Mouse (Mus musculus) testis, adult 2 months (tissue): Measurements from ENCODE around the gene Acap2. TPM values are rescaled to one million over a fixed set of nuclear protein-coding genes. Genes with fewer than 3 reads are reported as not detected.

Experiments
- H3K27ac ChIP-seq: fragments of 200-500 bp; 2 replicates; pipeline ENCODE4 v1.5.1; 2012; ENCODE audit warnings: low read depth, low read length; ENCODE audit not compliant: control insufficient read depth, insufficient read depth
- H3K27me3 ChIP-seq: fragments of 200-500 bp; 2 replicates; pipeline ENCODE4 v1.6.1; 2012; ENCODE audit warnings: mild to moderate bottlenecking, low read length, moderate library complexity; ENCODE audit not compliant: control insufficient read depth, insufficient read depth
- H3K36me3 ChIP-seq: fragments of 200-500 bp; 2 replicates; pipeline ENCODE4 v1.6.1; 2012; ENCODE audit warnings: mild to moderate bottlenecking, low read length; ENCODE audit not compliant: control insufficient read depth, insufficient read depth
- H3K4me1 ChIP-seq: fragments of 200-500 bp; 2 replicates; pipeline ENCODE4 v1.6.1; 2012; ENCODE audit warnings: low read length; ENCODE audit not compliant: control insufficient read depth, insufficient read depth
- H3K4me3 ChIP-seq: fragments of 200-500 bp; 2 replicates; pipeline ENCODE4 v1.5.1; 2012; ENCODE audit warnings: low read depth, mild to moderate bottlenecking, low read length, moderate library complexity, mixed read lengths; ENCODE audit not compliant: control insufficient read depth
- CTCF ChIP-seq: fragments of 200-500 bp; IDR thresholded peaks from 2 replicates; pipeline ENCODE4 v1.5.1; 2012; ENCODE audit warnings: low read depth, mild to moderate bottlenecking, inconsistent platforms, low read length, moderate library complexity; ENCODE audit not compliant: control insufficient read depth, insufficient read depth, insufficient replicate concordance
- POLR2A ChIP-seq: fragments of 200-500 bp; IDR thresholded peaks from 2 replicates; pipeline ENCODE4 v1.6.1; 2012; ENCODE audit warnings: low read depth, mild to moderate bottlenecking, inconsistent platforms, low read length, moderate library complexity; ENCODE audit not compliant: control insufficient read depth
- polyA plus RNA-seq: library from polyadenylated mRNA; depleted of rRNA; stranded (reverse); fragments of >200 nt; gene quantifications from 2 replicates; pipeline ENCODE4 v1.2.3, GENCODE M21; 2012

Gene Acap2
- polyA plus RNA-seq, 1 experiment, result 3.8 TPM

DNA sequence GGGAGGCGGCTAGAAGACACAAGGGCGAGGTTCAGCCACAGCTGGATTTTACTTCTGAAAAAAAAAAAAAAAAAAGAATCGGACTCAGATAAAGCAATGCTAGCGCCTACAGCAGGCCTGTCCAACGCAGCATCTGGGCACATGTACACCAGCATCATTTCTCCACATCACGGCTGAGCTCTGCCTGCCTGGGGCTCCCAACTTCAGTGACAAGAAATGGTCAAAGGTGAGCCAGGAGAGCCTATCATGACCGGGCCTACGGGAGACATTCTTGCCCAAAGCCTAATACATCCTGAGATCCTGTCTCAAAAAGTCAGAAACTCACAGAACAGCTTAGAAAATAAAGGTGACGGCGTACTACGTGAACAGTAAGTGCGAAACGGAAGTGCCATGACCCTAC lies 140.3 kb downstream of the Acap2 start:
- TF ChIP-seq CTCF (no peak), POLR2A (no peak)
- H3K4me1 ChIP-seq, result peaks cover 2% of the 10 kb centered on the region; the same call in 1 of the 2 replicates
- no peaks in the 10 kb centered on the region for H3K27me3 ChIP-seq
- no peak overlapping the region for H3K27ac ChIP-seq
- no peak overlapping the region for H3K4me3 ChIP-seq
- no peaks in the 10 kb centered on the region for H3K36me3 ChIP-seq

DNA sequence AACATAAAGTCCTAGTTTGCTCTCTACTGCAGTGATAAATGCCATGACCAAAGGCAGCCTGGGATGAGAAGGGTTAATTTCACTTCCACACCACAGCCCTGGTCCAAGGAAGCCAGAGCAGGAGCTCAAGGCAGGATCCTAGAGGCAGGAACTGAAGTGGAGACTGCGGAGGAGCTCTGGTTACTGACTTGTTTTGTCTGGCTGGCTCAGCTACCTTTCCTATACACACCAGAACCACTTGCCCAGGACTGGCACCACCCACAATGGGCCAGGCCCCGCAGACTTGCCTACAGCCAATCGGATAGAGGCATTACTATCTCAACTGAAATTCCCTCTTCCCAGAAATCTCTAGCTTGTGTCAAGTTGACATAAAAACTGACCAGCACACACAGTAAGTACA lies 140.8 kb downstream of the Acap2 start:
- Histone ChIP-seq H3K4me1 (peaks cover 2% of the 10 kb centered on the region; the same call in 1 of the 2 replicates), H3K27ac (no peak overlapping the region), H3K27me3 (no peaks in the 10 kb centered on the region), H3K4me3 (no peak overlapping the region), H3K36me3 (no peaks in the 10 kb centered on the region)
- TF ChIP-seq POLR2A, result no peak
- no peak for TF ChIP-seq CTCF

DNA sequence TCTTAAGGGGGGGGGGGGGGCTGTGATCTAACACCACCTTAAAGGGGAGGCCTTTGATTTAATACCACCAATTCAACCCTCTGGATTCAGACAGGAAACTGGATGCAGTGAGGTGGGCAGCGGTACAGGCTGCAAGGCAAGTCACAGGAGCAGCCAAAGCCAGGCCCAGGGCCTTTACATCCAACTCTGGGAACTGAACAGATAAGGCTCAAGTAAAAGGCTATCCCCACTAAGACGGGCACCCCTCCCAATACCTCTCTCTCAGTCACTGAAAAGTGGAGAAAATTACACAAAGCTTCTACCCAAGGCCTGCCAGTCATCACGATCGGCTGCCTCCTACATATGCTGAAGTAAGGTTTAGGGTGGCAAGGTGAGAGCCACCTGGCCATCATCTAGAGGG lies 141.3 kb downstream of the Acap2 start:
- TF ChIP-seq POLR2A (no peak), CTCF (no peak)
- Histone ChIP-seq H3K27me3 (no peaks in the 10 kb centered on the region), H3K4me3 (no peak overlapping the region), H3K27ac (no peak overlapping the region), H3K36me3 (no peaks in the 10 kb centered on the region), H3K4me1 (peaks cover 2% of the 10 kb centered on the region; the same call in 1 of the 2 replicates)

DNA sequence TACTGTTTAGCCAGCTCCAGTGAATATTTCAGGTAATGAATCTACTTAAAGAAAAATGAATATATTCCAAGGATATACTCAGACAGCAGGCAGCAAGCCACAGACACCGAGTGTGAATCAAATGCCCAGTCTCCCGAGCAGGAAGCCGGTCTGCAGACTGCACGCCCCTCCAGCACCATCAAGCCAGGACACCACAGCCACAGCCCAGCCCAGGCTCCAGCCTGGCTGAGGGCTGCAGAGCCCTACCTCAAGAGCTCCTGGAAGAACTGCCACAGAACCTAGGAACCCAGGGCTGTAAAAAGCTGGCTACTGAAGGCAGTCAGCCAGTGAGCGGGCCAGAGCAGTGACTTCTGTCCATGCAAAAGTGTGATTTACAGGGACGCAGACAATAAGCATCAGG lies 148.2 kb downstream of the Acap2 start:
- Histone ChIP-seq H3K27ac (no peak overlapping the region), H3K4me1 (no peaks in the 10 kb centered on the region), H3K36me3 (no peaks in the 10 kb centered on the region), H3K27me3 (no peaks in the 10 kb centered on the region), H3K4me3 (no peak overlapping the region)
- no peak for TF ChIP-seq POLR2A
- no peak for TF ChIP-seq CTCF

DNA sequence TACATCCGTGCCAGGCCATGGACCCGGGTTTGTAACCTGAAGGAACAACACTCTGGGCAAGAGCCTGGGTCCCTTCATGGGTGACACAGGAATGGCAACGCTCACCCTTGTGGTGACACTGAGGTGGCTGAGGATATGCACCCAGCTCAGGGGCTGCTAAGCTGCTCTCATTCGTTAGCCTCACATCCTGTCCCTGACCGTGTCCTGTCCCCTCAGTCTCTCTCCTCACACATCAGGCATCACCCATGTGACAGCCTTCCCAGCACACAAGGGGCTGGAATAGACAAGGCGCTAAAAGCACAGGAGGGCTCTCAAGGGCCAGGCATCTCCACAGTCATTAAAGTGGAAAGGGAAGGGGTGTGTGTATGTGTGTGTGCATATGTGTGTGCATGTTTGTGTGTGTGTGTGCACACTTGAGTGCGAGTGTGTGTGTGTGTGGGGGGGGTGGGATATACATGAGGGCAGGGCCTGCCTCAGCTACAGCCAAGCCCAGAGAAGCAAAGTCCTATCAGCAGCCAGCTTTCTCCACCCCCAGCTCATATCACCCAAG lies 148.8 kb downstream of the Acap2 start:
- Histone ChIP-seq H3K27ac (no peak overlapping the region), H3K4me1 (no peaks in the 10 kb centered on the region), H3K27me3 (no peaks in the 10 kb centered on the region), H3K4me3 (no peak overlapping the region), H3K36me3 (no peaks in the 10 kb centered on the region)
- TF ChIP-seq CTCF, result no peak
- no peak for TF ChIP-seq POLR2A

DNA sequence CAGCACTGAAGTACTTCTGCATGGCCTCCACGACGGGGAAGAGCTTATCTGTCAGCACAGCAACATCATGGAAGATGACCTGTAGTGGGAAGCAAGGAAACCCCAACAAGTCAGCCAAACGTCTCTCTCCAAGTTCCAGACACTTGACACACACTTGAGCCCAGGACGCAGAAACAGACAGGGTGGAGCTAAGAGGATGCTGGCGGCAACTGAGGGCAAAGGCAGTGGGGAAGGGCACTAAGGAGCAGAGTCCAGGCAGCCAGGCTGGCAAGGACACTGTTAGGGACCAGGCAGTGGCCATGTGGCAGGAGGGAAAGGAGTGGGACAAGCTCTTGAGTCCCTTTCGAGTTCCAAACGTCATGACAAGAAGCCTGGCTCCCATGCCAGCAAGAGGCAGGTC lies 150.3 kb downstream of the Acap2 start:
- Histone ChIP-seq H3K4me3 (no peak overlapping the region), H3K27ac (no peak overlapping the region), H3K36me3 (no peaks in the 10 kb centered on the region), H3K27me3 (no peaks in the 10 kb centered on the region), H3K4me1 (no peaks in the 10 kb centered on the region)
- no peak for TF ChIP-seq POLR2A
- TF ChIP-seq CTCF, result no peak

DNA sequence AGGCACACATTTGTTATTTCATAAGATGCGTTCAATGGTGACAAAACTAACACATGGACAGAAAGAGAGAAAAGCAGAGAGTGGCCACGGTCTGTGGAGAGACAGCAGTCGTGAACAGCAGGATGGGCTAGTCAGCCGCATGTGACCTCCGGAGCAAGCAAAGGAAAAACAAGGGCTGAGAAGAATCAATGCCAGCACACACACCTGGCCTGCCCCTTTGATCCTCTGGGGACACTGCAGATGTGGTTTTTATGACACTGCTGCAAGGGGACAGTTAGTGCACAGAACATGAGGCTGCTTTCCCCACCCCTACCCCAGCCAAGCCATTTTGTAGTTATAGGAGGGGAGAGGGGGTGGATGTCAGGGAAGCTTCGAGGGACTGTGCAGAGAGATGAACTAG lies 152.9 kb downstream of the Acap2 start:
- Histone ChIP-seq H3K4me3 (no peak overlapping the region), H3K4me1 (no peaks in the 10 kb centered on the region), H3K27me3 (no peaks in the 10 kb centered on the region), H3K36me3 (no peaks in the 10 kb centered on the region), H3K27ac (no peak overlapping the region)
- TF ChIP-seq POLR2A (no peak), CTCF (no peak)
